Mouse (Mus musculus): ENCODE measurements around the gene Kcnn1.
"Not testable (repeated sequence)": the region's sequence is repeated elsewhere in the genome, so short reads cannot be mapped to it uniquely, and the experiment has no call there.

The Kcnn1 gene

GRCm38 (mm10) chr8:70862824-70863641 lies at the start of gene Kcnn1:
Gene Kcnn1, minus strand, starts transcription at chr8:70863258.
- DNase-seq (ENCODE audit: low spot score), result no peak

- DNase-seq (ENCODE audit: low spot score), result no peak
These were observed 48.5 kb upstream of the Kcnn1 start for GRCm38 (mm10) chr8:70911596-70911995.

GRCm38 (mm10) chr8:70907518-70907917 lies 44.5 kb upstream of the Kcnn1 start:
- DNase-seq (ENCODE audit: low spot score), result no peak

- peak; percentile 76 for DNase-seq (ENCODE audit: low spot score)
These were observed 43.0 kb upstream of the Kcnn1 start, which contains the start of gene Map1s for GRCm38 (mm10) chr8:70905831-70906736. Gene Map1s, plus strand, starts transcription at chr8:70905932.

GRCm38 (mm10) chr8:70905463-70905830 lies 42.4 kb upstream of the Kcnn1 start:
- no peak for DNase-seq (ENCODE audit: low spot score)

- DNase-seq (ENCODE audit: low spot score), result no peak
These were observed 41.5 kb upstream of the Kcnn1 start for GRCm38 (mm10) chr8:70904532-70904931.

GRCm38 (mm10) chr8:70903582-70903981 lies 40.5 kb upstream of the Kcnn1 start:
- no peak for DNase-seq (ENCODE audit: low spot score)

GRCm38 (mm10) chr8:70903112-70903511 lies 40.1 kb upstream of the Kcnn1 start:
- peak; percentile 47 for DNase-seq (ENCODE audit: low spot score)

- no peak for DNase-seq (ENCODE audit: low spot score)
These were observed 39.2 kb upstream of the Kcnn1 start for GRCm38 (mm10) chr8:70902211-70902610.

GRCm38 (mm10) chr8:70900872-70901387 lies 37.9 kb upstream of the Kcnn1 start:
- DNase-seq (ENCODE audit: low spot score), result no peak

GRCm38 (mm10) chr8:70899226-70899625 lies 36.2 kb upstream of the Kcnn1 start:
- no peak for DNase-seq (ENCODE audit: low spot score)

GRCm38 (mm10) chr8:70898661-70899198 lies 35.7 kb upstream of the Kcnn1 start:
- DNase-seq (ENCODE audit: low spot score), result no peak

- DNase-seq (ENCODE audit: low spot score), result peak; percentile 89
These were observed 34.8 kb upstream of the Kcnn1 start for GRCm38 (mm10) chr8:70897681-70898413.

GRCm38 (mm10) chr8:70897021-70897680 lies 34.1 kb upstream of the Kcnn1 start, which contains the start of gene Rpl18a:
Gene Rpl18a, minus strand, starts transcription at chr8:70897412.
- DNase-seq (ENCODE audit: low spot score), result peak; percentile 100

- peak; percentile 48 for DNase-seq (ENCODE audit: low spot score)
These were observed 33.4 kb upstream of the Kcnn1 start for GRCm38 (mm10) chr8:70896316-70897020.

- not testable (repeated sequence) for DNase-seq (ENCODE audit: low spot score)
These were observed 32.7 kb upstream of the Kcnn1 start for GRCm38 (mm10) chr8:70895571-70896259.

GRCm38 (mm10) chr8:70894771-70895545 lies 31.9 kb upstream of the Kcnn1 start:
- no peak for DNase-seq (ENCODE audit: low spot score)

GRCm38 (mm10) chr8:70894385-70894720 lies 31.3 kb upstream of the Kcnn1 start:
- DNase-seq (ENCODE audit: low spot score), result no peak
